Mouse (Mus musculus) left cerebral cortex, adult 6 months (tissue): ENCODE measurements around the gene Ipo4. TPM values are rescaled to one million over a fixed set of nuclear protein-coding genes. Genes with fewer than 3 reads are reported as not detected.

Experiments
- long read RNA-seq, 2 experiments: library from polyadenylated mRNA; unstranded; transcript quantifications; one replicate each; pipeline ENCODE4 v2.0.0; 2019 to 2020
- polyA plus RNA-seq: library from polyadenylated mRNA; unstranded; fragments of <200 nt; fragmentation: Nextera tagmentation; gene quantifications from 2 replicates; pipeline ENCODE4 v1.2.3, GENCODE M21; 2021

Gene Ipo4
- 40.6 and 51.1 TPM in 2 replicates for polyA plus RNA-seq
- long read RNA-seq, experiment 1, transcript Ipo4-201 (30 exons, 3,846 nt): major isoform, 156 of 257 reads
- long read RNA-seq, experiment 1, partial matches to known transcripts: 34 of 257 reads
- long read RNA-seq, experiment 1, other reads (novel, unspliced or antisense): 67 of 257 reads
- long read RNA-seq, experiment 2, transcript Ipo4-201 (30 exons, 3,846 nt): major isoform, 17 of 28 reads
- long read RNA-seq, experiment 2, partial matches to known transcripts: 7 of 28 reads
- long read RNA-seq, experiment 2, other reads (novel, unspliced or antisense): 4 of 28 reads

DNA sequence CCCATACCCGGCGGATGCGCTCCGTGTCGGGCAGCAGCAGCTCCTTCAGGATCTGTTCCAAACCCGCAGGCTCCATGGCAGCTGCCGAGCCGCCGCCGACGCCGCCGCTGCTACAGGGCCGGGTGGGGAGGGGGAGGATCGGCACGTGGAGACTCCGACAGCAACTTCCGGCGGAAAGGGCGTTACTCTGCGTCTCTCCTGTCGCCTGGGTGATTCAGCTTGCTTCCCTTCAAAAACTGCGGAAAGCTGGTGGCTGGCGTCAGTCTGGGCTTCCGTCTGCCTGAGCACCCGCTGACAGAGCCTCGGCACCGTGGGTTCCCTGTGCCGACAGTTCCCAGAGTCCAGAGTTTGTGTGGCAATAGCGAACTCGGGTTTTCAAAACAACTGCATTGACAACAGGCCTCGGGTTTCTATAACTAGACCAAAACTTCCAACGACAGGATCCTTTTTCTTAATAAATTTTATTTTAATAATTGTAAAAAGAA is at the start of gene Ipo4:
Gene Ipo4 (minus strand): TSS at position 435 of the 485 bp plus-strand sequence.

DNA sequence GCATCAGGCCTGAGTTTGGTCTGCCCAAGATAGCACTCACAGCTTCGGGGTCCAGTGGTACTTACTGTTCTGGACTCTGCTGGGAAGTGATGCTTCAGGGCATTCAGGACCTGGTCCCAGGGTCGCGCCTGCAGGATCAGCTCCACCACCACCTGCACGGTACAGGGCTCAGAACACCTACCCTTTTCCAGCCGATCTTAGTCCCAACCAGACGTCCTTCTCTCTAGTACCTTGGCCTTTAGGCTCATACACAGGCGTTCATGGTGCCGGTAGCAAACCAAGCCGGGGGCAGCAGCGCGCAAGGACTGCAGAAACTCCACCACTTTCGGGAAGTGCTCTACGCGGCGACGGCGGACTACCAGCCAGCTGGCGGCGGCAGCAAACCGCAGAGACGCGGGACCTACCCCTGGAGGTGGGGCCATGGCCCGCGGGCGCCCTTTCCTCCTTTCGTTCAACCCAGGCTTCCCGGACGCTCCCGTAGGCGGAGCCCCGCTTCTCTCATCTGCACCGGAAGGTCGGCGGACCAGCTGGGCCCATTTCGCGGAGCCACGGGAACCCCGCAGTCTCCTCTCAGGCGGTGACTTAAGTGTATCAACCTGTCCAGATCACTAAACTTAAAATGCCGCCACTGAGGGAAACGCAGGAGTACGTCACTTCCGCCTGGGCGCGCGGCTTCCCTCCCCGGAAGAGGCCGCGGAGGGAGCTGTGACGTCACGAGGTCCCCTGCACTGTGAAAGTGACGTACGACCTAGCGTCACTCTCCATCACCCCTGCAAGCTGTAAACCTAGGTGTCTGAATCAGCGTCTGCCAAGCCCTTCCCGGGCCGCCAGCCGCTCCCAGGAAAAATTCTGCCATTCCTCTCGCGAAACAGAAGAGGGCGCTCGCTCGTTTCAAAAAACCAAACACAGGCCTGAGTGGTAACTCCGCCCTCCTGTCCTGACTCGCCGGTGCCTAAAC is 45.7 kb upstream of the Ipo4 start, which contains the start of gene Tinf2:
Gene Tinf2 (minus strand): TSS at position 661 of the 958 bp plus-strand sequence.

DNA sequence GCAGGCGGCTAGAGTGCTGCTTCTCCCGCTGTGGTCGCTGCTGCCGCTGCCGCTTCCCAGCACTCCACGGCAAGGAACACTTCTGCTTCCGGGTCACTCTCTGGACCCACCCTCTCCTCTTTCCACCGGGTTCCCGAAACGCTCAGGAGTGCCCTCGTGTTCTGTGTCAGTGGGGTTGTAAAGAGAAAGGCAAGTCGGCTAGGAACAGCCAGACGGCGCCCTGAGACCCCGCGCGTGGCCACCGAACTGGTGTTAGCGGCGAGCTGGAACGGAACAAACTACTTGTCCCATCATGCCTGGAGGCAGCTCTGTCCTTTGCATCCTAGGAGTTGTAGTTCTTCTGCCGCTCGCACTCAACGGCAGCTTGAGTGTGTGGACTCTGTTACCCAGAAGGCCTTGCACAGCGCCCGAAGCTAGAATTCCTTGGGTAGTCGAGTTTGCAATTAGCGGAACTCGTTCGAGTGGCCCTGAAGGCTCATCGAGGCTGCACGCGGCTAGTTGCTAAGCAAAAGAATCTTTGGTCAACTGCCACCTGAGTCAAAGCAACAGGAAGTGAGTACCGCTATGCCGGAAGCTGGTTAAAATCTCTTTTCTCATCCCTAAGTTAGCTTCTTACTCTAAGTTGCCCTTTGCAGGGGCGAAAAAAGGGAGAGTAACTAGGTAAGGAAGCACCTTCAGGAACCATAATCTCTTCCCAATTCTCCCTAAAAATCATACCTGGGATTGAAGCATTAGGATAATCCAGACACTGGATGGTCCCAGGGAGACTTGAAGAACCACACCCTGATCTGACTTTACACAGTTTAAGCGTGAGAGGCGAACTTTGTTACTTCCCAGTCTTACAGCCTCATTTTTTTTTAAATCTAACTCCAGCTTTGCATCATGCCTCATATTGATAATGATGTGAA is 36.3 kb upstream of the Ipo4 start, which contains the start of the genes Gmpr2 and Nedd8:
Gene Gmpr2 (plus strand): TSS at position 109 of the 908 bp plus-strand sequence.
Gene Nedd8 (minus strand): TSS at position 292 of the 908 bp plus-strand sequence.

DNA sequence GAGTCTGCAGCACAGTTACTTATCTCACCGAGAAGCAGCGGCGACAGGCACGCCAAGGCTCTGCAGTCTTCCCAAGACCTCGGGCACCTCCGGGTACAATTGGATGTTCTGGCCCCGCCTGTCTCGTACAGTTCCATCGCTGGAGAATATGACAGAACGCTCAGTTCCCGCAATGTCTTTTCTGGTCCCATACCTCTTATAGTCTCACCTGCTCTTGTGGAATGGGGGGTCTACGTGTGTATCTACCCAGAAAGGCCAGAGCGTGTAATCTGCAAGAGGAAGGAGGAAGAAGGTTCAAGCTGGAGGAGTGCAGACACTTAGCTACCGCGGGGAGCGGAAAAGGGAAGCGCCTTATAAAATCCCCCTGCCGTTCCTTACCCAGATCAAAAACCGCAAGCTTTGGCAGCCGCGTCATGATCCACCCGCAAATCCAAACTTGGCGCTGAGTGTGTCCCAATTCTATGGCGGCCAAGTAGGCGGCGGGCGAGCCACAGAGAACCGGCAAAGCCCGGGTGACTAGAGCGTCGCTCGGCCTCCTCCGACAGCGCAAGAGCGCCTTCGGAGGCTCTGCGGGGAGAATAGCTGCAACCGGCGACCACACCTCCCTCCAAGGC is 24.3 kb upstream of the Ipo4 start, which contains the start of gene Mdp1:
Gene Mdp1 (minus strand): TSS at position 549 of the 614 bp plus-strand sequence.

DNA sequence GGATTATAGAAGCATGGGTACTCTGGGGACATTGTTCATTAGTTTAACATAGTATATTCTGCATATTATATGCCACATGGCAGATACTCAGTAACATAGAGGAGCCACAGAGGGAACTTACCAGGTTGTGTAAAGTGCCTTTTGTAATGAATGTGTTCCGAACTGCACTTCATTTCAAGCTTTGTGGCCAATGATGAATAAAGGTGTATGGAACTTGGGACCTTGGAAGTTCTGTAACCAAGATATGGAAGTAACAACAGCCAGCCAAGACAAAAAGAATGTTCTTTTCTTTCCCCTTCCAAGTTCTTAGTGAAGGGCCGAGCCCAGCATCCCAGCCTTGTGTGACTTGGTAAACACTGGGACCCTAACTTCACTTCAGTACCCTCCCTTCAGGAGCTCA is 14.1 kb upstream of the Ipo4 start, which contains the start of gene Tssk4:
Gene Tssk4 (plus strand): TSS at position 301 of the 400 bp plus-strand sequence.

DNA sequence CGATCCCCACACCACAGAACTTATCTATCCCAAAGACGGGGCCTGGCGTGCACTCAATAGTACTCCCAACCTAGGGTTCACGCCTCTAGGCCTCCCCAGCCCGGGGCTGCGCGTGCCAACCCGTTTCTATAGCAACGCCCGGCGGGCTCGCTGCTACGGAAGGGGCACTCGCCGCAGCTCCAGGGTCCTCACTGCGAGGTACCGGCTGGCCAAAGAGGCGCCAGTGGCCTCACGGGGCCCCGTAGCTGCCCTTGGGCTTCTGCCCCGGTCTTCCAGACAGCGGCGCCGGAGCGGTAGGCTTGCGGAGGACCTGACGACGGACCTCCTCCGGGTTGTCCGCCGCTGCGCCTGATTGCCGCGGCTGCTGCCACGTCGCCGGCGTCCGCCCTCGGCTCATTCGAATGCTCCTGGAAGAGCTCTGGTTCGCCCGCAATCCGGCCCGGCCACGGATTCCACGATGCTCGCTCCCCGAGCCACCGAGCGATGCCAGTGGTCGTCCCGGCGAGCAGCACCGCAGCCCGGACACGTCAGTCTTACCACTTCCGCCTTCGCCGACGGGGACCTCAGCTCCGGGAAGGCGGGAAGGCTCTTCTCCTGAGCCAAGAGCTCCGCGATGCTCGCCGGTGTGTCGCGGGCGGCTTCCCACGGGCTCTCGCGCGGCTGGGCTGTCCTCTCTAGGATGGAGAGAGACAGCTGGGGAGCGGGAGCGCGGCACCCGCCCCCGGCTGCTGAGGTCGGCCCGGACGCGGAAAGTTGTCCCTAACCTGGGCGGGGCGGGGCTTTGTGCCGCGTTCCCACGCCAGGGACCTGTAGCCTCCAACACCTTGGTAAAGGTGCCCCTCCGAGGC is 7.5 kb upstream of the Ipo4 start, which contains the start of gene Tm9sf1:
Gene Tm9sf1 (minus strand): TSS at position 747 of the 848 bp plus-strand sequence.

DNA sequence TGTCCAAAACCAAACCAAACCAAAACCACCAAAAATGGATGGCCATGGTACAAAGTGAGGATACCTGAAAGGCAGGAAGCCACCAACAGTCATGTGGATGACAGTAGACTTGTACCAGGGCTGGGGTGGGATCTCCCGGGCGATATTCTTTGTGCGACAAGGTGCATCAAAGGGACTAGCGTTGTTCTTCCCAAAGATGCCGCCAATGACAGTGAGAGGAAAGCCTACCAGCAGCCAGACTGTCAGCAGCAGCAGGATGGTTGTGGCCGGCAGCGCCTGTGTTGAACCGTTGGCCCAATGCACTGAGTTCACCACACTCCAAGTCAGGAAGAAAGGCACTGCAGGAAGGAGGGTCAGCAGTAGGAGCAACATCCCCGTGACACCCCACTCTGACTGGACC is 2.0 kb upstream of the Ipo4 start, which contains the start of gene Gm49378:
Gene Gm49378 (minus strand): TSS at position 101 of the 400 bp plus-strand sequence.

DNA sequence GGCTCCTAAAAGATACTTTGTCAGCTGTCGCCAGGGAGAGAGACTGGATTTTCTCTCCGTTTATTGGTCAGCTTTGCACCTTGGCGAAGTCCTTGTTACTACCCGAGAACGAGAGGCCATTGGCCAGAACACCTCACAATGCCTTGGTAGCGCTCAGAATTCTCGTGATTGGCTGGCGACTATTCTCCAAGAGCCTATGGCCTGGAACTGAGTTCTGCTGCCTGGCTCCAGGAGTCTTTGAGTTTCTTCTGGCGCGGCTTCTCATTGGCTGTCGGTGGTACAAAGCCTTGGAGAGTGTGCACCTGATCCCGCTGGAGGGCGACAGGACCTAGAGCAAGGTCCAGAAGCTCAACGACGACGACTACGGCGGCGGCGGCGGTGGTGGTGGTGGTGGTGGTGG is 17.9 kb downstream of the Ipo4 start, which contains the start of gene Rec8:
Gene Rec8 (plus strand): TSS at position 216 of the 400 bp plus-strand sequence.

DNA sequence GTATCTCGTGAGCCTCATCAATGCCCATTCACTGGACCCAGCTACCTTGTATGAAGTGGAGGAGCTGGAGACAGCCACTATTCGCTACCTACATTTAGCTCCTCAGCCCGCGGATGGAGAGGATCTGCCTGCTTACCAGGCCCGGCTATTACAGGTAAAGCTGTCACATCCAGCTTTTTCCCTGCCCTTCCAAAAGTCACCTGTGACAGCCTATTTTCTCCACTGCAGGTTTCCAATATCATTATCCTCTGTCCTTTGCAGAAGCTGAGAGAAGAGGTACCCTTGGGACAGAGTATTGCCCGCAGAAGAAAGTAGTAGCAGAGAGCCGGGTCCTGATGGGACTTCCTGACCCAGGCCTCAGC is 32.5 kb downstream of the Ipo4 start, which contains the start of gene Irf9:
Gene Irf9 (plus strand): TSS at position 301 of the 362 bp plus-strand sequence.

DNA sequence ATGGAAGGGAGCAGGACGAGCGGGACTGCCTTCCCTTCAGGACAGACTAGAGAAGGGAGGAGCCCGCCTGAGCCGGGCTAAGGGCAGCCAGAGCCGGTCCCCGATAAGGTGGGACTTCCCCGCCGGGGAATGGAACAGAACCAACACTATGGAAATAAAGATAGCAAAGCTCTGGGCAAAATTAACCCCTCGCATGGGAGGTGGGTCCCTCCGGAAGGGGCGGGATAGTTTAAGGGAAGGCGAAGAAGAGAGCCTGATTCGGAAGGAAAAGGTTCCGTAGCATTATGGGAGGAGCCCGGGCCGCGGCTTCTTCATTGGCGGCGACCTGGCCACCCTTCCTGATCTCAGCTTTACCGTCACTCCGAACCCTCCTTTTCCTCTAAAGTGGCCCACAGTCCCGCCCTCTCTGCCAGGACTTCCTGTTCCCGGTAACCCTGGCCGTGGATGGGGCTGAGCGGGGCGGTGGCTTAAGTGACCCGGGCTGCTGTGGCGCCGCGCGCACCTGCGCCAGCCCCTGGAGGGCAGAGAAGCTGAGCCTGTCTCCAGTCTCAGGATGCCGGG is 44.3 kb downstream of the Ipo4 start, which contains the start of gene Rnf31:
Gene Rnf31 (plus strand): TSS at position 378 of the 561 bp plus-strand sequence.

DNA sequence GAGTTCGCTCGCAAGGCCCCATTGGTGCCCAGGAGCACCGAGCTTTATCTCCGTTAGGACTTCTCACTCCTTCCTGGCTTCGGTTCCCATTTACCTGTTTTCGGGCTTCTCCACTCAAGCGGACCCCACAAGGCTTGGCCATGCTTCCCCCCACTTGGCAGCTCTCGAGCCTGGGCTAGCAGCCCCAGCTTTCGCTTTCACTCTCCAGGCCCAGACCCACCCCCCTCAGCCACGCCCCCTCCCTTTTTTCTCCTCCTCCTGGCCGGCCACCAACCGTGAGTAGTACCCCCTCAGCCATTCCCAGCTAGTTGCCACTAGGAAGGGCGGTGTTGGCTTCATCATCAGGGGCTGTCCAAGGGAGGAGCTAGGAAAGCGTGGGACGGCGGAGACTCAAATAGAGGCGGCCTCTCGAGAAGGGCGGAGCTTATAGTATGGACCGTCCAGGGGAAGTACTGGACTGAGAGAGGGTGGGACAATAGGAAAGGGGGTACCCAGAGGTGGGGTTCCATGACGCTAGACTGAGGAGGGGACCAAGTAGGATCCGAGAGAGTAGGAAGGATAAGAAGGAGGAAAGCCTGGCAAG is 44.9 kb downstream of the Ipo4 start, which contains the start of gene Psme2:
Gene Psme2 (minus strand): TSS at position 366 of the 583 bp plus-strand sequence.

DNA sequence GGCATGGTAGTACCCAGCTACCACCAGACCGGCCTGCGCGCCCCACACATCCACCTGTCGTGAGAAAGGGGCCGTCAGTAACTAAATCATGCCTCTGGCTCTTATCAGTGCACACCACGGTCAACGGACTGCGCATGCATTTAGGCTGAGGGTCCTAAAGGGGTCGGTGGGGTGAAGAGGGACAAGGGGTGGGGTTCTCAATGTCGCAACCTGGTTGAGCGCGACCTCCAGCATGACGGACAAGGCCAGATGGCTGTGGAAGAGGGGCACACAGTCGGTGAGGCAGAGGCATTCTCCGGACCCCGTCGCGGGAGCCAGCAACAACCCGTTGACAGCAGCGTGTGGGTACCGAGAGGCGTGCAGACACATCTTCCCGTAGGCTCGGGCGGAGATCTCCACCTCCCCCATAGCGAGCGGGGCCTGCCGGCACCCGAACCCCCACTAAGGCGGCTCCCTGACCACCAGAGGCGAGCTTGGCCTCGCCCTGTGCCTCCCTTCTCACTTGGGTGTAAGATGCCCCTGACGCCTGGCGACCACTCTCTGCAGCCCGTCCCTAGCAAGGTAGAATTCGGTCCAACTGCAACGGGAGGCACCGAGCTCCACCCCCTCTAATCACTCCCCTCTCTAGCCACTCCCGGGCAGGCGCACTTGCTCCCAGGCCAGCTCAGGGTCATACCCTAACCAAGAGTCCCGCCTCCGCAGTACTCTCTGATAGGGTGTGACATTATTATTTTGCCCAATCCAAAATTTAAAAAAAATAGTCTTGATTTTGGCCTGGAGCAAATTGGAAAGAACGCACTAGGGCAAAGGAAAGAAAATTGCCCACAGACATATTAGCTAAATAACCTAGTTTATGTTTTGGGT is 50.8 kb downstream of the Ipo4 start, which contains the start of gene Emc9:
Gene Emc9 (minus strand): TSS at position 601 of the 864 bp plus-strand sequence.

DNA sequence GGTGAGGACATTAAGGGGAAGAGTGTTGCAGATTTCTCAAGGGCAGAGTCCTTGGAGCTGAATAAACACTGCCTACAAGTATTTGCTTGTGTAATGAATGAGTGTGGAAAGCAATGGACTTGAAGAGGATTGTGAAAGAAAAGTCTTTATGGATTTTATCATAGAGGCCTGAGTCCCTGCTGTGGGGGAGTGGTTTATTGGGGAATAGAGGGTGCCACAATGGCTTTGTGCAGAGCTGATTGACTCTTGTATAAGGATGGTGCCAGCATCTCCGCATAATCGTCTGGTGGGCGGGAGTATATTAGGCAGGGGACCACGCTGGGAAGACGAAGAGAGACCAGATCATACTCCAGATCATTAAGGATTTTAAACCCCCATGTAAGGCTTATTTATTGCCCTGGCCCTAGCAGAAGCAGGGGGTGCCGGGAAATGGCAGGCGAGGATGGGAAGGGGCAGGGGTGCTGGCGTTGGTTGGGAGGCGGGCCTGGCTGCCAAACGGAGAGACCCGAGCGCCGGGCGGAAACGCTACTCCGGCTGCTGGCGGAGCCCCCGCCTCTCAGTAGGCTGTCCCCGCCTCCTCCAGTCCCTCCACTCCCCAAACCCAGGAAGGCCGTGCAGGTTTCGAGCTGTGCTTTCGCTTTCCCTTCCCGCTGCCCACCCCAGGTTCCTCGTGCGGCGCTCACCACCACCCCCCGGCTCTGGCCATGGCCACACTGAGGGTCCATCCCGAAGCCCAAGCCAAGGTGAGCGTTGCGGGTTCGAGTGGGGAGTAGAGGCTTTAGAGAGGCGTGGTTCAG is 57.7 kb downstream of the Ipo4 start, which contains the start of gene Psme1:
Gene Psme1 (plus strand): TSS at position 253 of the 797 bp plus-strand sequence.

